Mouse (Mus musculus): ENCODE results near the gene Echdc1. TPM values are rescaled to one million over a fixed set of nuclear protein-coding genes. Genes with fewer than 3 reads are reported as not detected.

Echdc1 gene
- polyA plus RNA-seq (2012) = 1.8 and 3.5 TPM in 2 replicates

DNA sequence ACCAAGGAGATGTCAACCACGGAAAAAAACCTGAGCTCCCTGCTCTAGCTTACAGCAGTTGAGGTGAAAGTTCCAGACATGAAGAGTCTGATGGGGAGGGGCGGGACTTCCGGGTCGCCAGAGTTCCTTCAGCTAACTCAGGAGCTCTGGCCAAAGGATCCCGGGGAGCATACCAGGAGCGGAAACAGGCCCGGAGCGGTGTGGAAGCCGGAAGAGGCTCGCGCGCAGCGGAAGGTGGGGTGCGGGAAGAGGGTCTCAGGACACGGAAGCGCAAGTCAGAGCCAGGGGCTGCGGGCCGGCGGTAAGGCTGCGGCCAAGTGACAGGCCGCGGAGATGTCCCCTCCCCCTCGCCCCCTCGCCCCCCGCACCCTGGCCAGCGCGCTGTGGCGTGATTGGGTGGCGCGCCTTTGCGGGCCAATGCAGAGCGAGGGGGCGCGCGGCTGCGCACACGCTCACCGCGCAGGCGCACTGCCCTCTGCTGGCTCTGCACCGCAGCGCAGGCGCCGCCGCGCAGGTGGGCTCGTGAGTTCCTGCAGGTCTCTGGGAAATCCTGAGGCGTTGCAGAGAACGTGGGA, at the start of gene Echdc1:
Echdc1 (plus strand) TSS at position 103 of the 575 bp plus-strand sequence.
- TF ChIP-seq GATA1 (IDR thresholded peaks at IDR 0.05; ENCODE audit: low read length) = no peak

DNA sequence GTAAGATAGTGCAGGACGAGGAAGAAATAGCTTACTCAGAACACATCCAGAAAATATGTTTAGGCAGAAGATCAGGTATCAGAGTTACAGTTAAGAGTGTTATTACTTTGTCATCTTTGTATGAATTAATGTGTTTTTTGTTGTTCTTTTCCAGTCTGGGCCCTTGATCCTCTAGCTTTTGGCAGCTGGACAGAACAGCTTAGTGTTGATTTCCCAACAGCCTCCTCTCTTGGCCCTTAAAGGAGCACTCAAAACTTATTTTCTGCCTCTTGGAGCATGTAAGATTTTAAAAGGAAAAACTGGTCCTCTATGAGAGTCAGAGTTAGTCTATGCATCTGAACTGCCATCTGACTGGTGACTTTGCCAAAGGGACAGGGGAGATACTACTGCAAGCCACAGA, 31.2 kb upstream of the Echdc1 start:
- TF ChIP-seq GATA1 (IDR thresholded peaks at IDR 0.05; ENCODE audit: low read length) = no peak

DNA sequence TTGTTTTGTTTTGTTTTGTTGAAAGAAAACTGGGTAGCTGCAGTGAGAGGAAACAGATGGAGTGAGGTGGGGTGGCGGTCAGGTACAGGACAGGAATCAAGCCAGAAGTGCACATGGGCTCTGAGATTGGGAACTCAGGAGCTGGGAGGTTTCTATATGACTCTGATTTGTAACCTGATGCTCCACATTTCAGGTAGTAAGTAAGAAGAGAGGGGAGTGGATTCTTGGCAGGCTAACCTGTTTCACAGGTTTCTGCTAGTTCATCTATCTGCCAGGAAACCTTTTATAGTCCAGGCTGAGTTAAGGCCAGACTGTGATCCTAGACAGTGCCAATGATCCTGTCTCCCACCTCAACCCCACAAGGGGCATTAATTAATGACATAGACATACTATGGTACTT, 27.2 kb upstream of the Echdc1 start:
- TF ChIP-seq GATA1 (IDR thresholded peaks at IDR 0.05; ENCODE audit: low read length) = no peak

DNA sequence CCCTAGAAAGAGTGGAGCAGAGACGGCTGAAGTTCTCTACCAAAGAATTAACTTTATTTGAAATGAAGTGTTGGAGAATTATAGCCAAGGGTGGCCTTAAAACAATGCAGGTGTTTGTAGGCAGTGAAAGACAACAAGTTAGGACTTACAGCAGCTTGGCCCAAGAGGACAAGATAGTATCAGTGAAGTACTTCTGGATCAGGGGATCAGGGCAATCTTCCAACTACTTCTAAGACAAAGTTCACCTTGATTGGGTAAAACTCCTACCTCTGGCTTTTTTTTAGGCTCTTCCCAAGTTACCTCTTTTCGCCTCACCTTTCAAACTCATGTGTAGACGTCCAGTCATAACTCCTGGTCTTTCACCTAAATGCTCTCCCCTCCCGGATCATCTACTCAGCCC, 10.7 kb upstream of the Echdc1 start:
- no peak for TF ChIP-seq GATA1 (IDR thresholded peaks at IDR 0.05; ENCODE audit: low read length)

DNA sequence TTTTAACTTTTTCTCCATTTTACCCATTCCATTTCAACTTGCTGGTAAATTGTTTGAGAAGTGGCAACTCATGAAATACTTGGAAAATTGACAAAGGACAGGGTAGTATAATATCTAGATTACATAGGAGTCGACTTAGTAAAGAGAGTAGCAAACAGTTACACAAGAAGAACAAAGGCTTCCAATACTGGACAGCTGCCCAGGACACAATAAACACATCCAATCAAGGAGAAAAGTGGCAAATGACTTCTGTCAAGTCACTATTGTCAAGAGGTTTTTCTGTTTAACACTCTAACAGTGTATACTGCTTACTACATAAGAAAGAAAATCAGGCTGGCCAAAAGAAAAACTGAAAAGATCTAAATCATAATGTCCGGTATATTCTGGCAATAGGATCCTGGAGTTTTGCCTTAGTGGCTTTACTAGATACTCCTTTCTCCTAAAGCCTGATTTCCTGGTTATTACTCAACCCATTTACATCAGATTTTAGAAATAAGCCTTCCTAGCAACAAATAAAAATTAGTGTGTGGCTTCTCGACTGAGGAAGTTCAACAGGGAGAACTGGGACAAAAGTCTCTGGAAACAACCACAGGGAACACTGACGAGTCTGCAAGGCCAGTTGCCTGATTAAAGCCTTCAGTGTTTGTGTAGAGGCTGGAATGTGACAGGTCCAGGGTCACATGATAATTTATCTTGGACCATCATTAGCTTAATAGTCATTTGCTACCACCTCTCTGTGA, 1.3 kb upstream of the Echdc1 start:
- TF ChIP-seq GATA1 (IDR thresholded peaks at IDR 0.05; ENCODE audit: low read length) = no peak

DNA sequence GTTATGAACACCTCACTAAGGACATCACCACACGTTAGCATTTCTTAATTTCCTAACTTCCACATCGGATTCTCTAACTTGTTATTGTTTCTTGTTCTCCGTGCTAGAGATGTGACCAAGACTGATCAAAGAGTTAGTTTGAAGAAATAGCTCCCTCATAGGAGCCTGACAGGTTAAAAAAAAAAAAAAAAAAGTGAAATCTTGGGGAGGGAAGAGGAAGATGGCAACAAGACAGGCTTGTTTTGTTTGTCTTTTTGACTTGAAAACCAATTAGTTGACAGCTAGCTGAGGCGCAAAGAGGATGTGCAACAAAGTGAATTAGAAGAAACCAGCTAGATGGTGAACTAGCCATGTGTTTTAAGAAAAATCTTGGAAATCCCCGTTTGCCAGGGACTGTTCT, 939 bp downstream of the Echdc1 start:
- TF ChIP-seq GATA1 (IDR thresholded peaks at IDR 0.05; ENCODE audit: low read length) = no peak

DNA sequence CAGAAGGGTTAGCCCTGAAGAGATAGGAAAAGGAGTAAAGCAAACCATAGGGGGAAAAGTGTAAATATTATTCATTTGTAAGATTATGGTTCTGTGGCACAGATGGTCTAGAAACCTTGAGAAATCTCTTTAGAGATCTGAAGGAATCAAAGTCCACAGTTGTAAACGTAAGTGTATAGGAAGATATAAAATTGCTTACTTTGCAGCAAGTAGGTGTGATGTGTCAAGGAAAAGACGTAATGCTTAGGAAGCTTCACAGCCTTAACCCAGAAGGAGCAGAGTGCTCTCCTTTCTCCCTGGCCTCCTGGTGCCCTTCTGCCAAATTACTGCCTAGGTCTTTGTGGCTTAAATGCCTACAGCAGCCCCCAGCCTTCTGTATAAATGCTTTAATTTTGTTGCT, 11.9 kb downstream of the Echdc1 start:
- TF ChIP-seq GATA1 (IDR thresholded peaks at IDR 0.05; ENCODE audit: low read length) = no peak

DNA sequence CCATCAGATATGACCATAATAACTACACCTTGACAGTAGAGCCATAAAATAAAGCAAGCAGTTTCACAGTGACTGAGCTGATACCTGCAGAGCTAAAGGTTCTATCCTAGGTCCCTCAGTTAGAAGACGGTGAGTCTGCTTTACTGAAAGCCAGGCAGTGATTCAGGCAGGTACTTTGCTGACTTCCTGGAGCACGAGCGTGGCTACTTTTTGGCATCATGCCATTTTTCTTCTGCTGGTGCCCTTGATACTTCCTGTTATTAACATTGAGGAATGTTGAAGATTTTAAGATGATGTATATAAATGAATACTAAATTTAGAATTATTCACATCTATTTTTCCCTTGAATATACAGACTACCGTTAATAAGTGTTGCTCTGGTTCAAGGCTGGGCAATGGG, 20.9 kb downstream of the Echdc1 start:
- no peak for TF ChIP-seq GATA1 (IDR thresholded peaks at IDR 0.05; ENCODE audit: low read length)

DNA sequence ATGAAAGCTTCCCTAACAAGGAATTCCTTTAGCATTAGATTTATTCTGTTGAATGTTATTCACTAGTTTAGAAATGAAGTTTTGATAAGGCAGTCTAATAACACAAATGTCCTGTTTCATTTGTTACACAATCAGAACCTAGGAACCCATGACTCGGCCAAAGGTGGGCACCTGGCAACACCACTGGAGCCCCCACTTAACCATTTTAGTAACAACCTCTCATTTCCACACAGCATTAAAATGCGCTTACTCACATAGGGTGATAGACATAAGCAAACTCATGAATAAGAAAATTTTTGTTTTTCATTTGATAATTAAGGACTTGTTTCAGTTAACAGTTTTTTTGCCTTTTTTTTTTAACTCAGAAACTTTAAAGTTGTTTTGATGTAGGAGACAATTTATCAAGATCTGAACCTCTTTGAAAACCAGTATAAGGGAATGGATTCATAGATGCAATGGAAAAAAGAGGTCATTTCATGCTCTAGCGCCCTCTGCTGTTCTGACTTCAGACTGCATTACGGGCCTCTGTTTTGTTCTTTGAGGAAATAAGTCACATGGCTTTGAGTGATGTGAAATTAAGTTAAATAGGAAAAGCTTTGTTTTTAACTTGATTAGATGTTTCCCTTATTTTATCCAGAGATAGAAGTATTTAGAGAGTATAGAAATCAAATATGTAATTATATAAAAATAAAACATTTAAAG, 25.5 kb downstream of the Echdc1 start:
- TF ChIP-seq GATA1 (IDR thresholded peaks at IDR 0.05; ENCODE audit: low read length) = no peak

DNA sequence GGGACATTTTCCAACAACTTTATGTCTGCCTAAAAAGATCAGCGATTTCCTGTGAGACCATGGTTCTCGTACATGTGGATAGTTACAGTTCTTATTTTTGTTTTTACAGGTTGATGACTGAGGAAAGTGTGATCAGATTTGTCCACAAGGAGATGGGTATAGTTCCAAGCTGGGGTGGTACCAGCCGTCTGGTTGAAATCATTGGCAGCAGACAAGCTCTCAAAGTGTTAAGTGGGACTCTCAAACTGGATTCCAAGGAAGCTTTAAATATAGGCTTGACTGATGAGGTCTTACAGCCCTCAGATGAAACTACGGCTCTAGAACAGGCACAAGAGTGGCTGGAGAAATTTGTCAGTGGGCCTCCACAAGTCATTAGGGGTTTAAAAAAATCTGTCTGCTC, 31.3 kb downstream of the Echdc1 start:
- no peak for TF ChIP-seq GATA1 (IDR thresholded peaks at IDR 0.05; ENCODE audit: low read length)

DNA sequence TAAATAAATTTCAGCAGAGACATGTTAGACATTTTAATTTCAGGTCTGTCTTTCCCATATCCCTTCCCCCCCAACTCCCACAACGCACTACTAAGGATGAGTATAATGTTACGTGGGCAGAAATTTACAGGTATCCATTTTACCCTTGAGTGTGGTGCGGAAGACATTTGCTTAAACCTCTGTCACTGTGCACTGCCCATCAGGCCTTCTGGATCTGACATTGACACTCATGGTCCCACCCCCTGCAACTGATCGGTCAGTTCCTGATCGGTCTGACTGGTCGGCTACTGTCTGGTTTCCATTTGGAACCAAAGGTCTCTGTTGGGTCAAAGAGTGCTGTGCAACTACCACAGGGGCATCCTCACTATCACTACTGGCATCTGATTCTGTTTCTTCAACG, 33.7 kb downstream of the Echdc1 start:
- TF ChIP-seq GATA1 (IDR thresholded peaks at IDR 0.05; ENCODE audit: low read length) = no peak

DNA sequence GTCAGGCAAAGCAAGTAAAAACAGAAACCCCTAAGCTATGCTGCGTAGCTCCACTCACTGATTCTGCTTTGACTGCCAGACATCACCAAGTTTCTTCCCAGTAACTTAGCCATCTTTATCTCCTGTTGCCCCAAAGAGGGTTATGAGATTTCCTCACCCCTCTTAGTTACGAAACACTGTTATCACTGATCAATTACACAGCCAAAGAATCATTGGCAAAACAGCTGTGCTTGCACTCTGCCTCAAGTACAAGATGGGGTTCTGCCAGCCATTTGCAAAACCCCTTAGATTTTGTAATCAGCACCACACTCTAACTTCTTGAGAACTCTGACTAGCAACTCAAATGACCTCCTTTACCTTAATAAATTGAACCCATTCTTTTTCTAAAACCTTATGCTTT, 38.5 kb downstream of the Echdc1 start:
- no peak for TF ChIP-seq GATA1 (IDR thresholded peaks at IDR 0.05; ENCODE audit: low read length)

DNA sequence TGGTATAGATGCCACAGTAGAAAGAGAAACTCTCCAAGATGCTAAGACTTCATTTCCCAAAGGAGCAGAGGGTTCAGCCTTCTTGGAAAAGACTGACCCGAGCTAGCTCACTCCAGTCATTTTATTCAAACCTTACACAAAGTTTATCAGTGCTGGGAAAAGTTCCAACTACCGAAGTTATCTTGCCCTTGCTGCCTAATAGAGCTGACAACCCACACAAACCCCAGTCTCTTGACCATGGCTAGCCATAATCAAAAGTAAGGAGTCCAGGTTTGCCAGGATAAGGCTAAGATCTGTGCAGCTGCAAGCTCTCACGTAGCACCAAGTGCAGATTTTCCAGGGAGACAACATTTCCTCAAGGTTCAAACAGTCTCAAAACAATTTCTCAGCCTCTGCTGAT, 39.6 kb downstream of the Echdc1 start:
- TF ChIP-seq GATA1 (IDR thresholded peaks at IDR 0.05; ENCODE audit: low read length) = no peak

DNA sequence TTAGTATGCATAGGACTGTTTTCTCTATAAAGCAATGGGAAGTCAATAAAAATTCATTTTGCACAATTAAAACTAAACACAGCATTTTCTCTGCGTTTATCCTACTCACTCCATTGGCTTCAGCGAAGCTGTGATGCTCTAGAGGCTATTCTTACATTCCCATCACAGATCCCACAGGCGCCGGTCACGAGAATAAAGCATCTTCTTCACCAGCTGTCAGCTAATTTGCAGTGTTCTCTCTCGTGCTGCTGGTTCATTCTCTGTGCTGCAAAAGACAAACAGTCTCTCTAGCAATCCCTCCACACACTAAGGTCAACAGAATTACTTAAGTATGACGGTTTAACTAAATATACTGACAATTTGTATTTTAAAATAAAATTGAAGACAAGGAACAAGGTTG, 41.2 kb downstream of the Echdc1 start:
- no peak for TF ChIP-seq GATA1 (IDR thresholded peaks at IDR 0.05; ENCODE audit: low read length)

DNA sequence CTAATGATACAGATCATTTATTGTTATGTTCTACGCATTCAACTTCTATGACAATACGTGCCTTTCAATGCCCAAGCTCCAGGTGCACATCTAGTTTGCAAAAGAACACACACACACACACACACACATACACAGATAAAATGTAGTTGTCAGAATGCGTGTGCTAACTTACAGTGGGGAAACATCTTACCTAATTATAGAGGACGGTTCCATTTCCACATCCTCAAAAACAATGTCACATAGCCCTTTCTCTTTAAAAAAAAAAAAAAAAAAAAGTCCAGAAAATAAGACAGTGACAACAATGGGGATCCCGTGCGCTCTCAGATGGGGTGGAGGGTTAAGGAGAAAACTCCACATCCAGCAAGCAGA, 48.1 kb downstream of the Echdc1 start:
- TF ChIP-seq GATA1 (IDR thresholded peaks at IDR 0.05; ENCODE audit: low read length) = no peak

DNA sequence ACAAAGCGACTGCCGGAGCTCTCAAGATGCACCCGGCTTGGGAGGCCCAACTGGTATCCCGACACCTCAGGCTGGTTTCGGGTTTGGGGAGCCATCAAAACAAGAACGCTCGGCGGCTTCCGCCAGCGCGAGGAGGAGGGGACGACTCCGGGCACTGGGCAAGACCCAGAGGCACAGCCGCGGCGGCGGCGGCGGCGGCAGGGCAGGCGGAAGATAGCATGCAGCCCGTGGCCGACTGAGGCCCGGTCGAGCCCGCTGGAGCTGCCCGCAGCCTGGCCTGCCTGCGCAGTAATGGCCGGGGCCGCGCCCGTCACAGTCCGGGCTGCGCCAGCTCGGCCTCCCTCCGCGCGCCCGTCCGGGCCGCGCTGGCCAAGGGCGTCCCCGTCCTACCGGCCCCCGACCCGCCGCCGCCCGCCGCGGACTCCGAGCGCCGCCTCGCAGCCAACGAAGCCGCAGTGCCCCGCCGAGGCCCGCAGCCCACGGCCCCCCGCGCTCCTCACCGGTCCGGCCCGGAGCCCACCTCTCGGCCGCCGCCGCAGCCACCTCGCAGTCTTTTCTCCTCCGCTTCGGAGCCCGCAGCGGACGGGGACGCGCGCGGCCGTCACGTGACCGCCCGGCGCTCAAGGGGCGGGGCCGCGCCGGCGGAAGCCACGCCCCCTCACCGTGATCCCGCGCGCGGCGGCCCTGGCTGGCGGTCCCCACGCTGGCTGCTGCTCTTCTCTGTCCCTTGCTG, 48.7 kb downstream of the Echdc1 start:
- no peak for TF ChIP-seq GATA1 (IDR thresholded peaks at IDR 0.05; ENCODE audit: low read length)

Data from G1E-ER4 (cell line).